Mouse (Mus musculus): ENCODE results near the gene Atp6v0d1.

- TF ChIP-seq CTCF (IDR thresholded peaks at IDR 0.05; ENCODE audit: low read depth, low read length): no peak
- TF ChIP-seq POLR2AphosphoS5 (IDR thresholded peaks at IDR 0.05; ENCODE audit: insufficient replicate concordance, low read depth, low read length): no peak
- TF ChIP-seq TAL1 (conservative IDR thresholded peaks at IDR 0.05; ENCODE audit: low read depth, low read length): no peak
Observed at GRCm38 (mm10) chr8:105573427-105573826, 7.6 kb upstream of the Atp6v0d1 start.

Measured in G1E (cell line).